Mouse (Mus musculus): ENCODE results near the gene Dhx37.

The Dhx37 gene

DNA sequence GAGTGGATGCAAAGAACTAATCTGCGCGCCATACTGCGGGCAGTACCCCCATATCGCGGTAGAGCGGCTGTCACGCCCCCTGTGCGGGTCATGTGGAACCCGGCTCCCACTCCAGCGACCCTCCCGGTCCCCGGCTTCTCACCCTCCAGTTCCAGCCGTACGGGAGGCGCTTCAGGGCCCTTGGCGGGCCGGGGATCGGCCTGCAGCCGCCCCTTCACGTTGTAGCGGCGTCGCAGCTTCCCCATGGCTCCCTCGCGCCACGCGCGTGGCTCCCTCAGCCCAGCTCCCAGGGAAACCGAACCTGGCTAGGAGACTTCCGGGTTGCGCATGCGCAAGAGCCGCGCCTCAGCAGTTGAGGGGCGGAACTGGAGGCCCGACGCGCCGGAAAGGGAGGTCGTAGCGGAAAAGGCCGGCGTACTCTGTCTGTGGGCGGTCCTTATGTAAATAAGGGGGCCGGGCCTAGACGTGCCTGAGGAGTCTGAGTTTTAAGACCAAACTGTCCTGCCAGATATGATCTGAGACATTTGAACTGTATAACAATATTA lies at the start of gene Dhx37:
Gene Dhx37 (minus strand): TSS at position 329 of the 545 bp plus-strand sequence.
- peak; percentile 95 to 96 for DNase-seq

DNA sequence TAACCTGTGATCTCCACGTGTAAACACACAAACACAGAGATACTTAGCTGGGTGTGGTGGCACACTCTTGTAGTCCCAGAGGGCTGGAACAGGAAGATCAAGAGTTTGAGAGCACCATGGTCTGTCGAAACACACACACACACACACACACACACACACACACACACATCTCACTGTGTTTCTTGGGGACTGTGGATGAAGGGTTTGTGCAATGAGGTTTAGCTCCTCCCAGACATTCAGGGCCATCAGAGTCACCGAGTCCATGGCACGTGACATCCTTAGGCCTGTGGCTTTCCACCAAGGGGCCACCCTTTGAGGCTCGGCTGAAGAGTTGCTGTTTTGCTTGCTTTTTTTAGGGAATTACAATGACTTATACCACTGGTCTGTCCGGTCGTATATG lies 48.6 kb upstream of the Dhx37 start:
- no peak for DNase-seq

DNA sequence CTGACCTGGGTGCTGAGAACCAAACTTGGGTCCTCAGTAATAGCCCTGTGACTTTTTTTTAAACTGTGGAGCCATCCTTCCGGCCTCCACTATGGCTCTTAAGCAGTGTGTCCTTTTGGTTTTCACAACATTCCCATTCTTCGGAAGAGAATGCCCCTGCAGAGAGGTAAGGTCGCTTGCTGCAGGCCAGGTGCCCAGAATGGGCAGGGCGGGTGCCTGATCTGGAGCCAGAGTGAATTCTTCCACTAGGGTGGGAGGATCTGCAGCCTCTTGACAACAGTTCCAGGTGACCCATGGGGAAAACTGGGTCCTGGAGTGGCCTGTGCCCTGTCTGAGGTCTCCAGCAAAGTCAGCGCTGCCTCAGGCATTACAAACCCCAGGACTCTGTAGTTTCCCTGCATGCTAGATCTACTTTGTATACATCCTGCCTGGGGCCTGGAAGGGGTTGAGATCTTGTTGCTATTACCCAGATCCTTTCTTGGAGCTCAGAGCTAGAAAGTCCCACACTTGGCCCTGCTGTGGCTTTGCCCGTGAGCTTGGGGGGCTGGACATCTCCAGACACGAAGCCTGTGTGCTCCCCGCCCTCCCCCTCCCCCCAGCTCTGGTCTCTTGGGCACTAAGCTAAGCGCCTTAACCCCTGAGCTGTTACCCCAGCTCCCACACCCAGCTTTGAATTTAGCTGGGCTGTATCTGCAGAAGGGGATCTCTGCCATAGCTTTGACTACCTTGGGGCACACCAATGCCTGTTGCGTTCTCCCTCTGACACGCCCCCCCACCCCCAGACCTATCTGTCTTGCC lies 46.7 kb upstream of the Dhx37 start:
- no peak for DNase-seq

DNA sequence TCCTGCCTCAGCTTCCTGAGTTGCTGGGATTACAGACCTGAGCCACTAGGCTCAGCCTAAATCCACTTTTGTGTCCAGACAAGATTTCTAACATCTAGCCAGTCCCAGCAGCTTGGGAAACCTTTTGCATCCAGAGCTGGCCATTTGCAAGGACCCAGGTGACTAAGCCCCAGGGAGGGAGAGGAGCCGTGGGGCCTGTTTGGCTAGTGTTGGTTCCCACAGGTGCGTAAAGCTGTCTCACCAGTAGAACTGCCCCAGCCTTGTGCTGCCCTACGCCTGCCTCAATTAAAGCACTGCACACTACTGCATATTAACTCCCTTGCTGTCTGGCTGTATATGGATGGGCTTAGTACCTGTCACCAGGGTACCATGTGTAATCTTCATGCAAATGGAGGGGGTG lies 45.5 kb upstream of the Dhx37 start:
- DNase-seq: no peak

DNA sequence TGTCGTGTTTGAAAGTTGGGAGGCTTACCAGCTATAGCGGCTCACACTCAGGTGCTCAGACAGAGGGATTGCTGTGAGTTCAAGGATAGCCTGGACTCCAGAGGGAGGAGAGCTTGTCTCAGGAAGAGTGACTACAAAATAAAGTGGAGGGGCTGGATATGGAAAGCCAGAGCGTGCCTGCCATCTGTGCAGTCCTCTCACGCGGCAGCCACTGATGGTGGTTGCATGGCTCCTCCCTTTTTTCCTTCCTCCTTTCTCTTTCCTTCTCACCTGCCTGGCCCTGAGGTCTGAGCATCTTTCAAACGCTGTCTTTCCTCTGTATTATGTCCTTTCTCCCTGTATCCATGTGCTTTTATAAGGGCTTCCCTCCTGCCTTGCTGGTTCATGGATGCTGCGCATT lies 44.1 kb upstream of the Dhx37 start:
- no peak for DNase-seq

DNA sequence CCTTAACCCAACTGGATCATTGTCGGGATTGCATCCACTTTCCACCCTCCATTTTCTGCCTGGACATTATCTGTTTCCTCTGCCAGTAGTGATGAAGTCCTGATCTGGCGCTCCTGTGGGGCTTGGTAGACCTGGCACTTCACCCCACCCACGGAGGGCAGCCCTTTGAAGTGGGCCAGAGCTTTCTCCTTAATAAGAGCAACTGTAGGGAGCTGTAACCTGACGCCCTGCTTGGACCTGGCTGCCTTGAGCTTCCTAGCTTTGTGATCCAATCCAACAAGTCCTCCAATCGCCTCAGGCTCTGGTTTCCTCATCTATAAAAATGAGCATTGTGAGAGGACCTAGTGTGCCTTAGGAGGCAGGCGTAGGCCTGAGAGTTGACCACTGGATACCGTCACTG lies 43.6 kb upstream of the Dhx37 start:
- no peak for DNase-seq

DNA sequence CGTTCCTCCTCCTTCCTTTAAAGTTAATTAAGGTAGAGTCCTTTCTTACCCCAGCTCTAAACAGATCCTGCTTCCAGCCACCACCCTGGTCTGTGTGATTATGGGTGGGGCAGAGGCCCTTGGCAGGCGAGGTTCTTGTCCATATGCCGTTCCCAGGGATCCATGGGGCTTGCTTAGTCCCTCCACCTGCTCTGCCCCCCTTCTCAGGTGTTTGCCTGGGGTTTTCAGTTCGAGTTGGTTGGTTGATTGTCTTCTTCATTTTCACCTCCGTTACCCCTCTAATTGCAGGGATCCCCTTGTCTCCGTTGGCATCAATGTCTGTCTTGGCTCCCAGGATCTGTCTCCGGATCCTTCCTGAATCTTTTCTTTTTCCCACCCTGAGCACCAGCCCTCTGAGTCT lies 42.9 kb upstream of the Dhx37 start:
- DNase-seq: peak; percentile 60 to 66

DNA sequence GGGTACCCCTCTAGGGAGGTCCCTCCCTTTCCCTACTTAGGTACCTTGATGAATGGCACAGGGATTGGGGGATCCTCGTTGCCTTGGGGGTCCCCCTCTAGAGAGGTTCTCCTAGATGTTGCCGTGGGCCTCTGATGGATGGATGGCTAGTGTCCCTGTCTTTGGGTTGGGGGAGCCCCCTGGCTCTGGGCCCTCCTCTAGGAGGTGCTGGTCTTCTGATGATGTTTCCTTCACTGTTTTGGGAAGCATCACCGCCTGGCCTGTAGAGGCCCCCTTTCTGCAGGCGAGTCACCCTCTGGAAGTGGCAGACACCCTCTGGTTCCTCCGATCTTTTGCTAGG lies 42.3 kb upstream of the Dhx37 start:
- peak; percentile 70 to 75 for DNase-seq

DNA sequence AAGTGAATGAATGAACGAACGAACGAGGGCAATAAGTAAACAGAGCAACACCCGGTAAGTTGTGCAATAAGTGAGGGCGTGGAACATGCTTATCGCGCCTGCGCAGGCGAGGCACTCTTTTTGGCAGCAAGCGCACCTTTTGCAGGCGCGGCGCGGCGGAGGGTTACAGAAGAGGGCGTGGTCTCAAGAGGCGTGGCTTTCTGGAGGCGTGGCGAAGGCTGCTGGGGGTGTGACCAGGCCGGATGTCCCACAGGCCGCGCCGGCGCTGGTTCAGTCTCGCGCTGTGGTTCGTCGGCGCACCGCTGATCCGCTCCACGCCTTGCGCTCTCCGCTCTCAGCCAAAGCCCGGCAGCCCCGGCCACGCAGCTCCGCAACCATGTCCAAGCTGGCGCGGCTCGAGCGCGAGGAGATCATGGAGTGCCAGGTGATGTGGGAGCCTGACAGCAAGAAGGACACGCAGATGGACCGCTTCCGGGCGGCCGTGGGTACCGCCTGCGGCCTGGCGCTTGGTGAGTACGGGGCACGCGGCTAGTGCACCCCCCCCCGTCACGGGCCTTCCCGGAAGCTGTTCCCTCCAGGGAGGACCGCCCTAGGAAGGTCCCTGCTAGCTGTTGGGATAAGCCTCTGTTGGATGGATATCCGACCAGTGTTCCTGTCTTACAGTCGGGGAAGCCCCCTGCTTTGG lies 41.8 kb upstream of the Dhx37 start, which contains the start of gene Aacs:
Gene Aacs (plus strand): TSS at position 214 of the 685 bp plus-strand sequence.
- peak; percentile 98 to 99 for DNase-seq

DNA sequence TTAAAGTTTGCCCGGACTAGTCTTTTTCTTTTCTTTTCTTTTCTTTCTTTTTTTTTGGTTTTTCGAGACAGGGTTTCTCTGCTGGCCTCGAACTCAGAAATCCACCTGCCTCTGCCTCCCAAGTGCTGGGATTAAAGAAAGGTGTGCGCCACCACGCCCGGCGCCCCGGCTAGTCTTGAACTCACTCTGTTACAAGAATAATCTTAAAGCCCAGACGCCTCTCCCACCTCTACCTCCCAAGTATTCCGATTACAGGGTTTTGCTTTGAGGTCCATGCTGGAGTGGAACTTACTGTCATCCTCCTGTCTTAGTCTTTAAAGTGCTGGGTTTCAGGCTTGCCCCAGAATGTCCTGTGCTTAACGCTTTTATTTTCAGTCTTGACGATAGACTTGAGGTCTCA lies 41.1 kb upstream of the Dhx37 start:
- DNase-seq: no peak

DNA sequence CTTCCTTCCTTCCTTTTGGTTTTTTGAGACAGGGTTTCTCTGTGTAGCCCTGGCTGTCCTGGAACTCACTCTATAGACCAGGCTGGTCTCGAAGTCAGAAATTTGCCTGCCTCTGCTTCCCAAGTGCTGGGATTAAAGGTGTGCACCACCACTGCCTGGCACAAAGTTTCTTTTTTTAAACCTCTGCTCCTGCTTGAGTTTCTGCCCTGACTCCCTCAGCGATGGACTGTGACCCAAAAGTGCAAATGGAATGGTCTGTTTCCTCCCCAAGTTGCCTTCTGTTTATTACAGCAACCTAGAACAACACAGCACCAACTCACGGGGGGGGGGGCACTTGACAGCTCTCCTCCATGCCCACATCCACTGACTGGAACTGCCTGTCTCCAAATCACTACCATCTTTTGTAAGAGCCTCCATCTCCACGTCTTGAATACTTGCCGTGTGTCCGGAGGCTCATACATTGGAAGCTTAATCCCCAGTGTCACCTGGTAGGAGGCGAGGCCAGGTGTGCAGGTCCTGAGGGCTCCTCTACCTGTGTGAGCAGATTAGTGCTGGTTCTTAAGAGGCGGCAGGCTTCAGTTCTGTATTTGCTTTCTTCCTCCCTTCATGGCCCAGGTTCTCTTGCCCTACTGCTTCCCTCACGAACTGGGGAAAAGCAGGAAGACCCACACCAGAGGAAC lies 39.0 kb upstream of the Dhx37 start:
- no peak for DNase-seq

DNA sequence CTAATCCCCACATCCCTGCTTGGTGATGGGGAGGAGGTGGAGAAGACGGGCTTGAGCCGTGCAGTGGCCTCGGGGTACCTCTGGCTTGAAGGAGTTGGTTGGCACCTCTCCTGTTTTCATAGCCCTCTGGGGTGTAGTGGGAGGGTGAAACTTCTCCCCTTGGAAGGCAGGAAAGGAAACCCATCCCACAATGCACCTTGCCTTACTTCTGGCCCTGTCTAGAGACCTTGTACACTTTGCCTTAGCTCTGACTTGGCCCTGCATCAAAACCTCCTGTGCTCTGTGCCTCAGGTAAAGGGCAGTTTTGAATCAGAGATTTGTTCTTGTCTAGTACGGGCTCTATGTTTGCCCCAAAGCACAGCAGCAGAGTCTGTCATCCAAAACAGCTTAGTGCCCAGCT lies 36.8 kb upstream of the Dhx37 start:
- DNase-seq: no peak

DNA sequence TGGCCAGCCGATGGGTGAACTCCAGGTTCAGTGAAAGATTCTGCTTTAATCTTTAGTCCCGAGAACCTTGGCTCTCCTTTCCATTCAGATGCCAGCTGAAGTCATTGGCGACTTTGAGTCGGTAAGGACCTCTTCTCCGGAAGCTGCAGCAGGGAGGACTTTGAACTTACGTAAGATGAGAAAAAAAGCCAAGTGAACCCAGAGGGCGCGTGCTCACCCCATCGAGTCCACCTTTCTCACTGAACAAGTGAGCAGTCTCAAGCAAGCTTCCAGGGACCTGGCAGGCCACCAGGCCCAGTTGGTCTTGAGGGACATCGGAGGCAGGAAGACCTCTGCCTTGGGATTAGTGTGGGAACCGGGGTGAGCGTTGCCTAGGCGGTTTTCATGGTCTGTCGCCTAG lies 33.3 kb upstream of the Dhx37 start:
- DNase-seq: peak in 1 of 2 experiments; percentile 26

DNA sequence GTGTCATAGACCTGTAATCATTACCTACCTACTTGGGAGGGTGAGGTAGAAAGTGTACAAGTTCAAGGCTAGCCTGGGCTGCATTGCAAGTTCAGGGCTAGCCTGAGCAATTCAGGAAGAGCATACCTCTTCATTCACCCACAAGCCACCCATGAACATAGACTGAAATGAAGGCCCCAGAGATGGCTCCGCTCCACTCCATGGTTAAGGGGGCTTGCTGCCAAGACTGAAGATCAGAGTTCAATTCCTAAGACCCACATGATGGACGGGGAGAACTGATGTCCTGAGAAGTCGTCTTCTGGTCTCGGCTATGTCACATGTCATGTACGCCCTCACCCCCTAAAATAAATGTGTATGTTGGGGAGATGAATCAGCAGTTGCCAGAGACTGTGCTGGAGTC lies 32.6 kb upstream of the Dhx37 start:
- no peak for DNase-seq

DNA sequence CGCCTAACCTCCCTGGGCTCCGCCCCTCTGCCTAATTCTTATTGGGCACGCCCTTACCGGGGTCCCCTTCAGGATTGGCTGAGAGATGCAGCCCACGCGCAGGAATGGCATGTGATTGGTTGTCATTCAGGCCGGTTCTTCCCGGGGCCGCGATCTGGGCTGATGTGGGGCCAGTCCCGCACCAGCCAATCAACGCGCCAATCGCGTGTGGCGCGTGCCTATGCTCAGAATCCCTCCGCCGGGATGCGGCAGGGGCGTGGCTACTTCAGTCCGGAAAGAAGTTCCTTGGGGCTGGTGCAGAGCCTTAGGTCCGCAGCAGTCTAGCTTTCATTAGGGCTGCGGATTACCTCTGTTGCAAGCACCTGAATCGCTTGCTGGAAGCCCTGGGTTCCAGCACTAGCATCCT lies 31.8 kb upstream of the Dhx37 start:
- peak; percentile 95 to 96 for DNase-seq

DNA sequence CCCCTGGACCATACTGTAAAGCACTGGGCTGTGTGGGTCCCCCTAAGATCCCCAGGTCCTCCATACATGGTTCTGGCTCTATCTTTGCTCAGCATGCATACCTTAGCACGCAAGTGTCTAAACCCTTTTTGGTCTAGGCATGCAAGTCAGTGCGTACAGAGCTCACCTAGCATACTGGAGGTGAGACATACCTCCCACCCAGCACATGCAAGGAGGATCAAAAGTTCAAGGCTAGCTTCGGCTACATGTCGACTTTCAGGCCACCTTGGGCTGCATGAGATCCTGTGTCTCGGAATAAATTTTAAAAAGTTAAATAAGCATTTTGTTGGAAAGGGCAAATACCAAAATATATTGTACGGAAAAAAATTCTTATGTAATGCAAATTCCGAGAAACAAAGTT lies 31.3 kb upstream of the Dhx37 start:
- no peak for DNase-seq

DNA sequence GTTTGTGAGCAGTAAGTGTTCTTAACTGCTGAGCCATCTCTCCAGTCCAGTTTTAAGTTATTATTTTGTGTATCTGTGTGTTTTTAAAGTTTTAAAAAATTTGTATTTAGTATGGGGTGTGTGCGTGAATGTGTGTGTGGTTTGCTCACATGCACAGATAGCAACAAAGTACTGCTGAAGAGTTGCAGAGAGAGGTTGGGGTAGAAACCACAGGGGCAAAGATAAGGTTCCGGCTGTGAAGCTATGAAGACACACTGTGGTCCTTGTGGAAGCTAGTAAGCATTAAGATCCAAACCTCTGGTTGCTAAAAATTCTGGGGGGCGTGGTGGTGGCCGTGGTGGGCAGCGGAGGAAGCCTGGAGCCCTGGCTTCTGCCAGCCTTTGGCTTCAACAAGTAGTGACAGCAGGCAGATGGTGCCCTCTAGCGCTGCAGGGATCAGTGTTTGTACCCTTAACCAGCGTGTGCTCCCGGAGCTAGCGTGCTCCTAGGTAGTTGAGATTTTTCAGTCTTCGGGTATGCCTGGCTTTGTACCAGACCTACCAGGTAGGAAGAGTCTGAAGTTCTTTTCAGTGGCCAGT lies 28.0 kb upstream of the Dhx37 start:
- DNase-seq: peak; percentile 59 to 64

DNA sequence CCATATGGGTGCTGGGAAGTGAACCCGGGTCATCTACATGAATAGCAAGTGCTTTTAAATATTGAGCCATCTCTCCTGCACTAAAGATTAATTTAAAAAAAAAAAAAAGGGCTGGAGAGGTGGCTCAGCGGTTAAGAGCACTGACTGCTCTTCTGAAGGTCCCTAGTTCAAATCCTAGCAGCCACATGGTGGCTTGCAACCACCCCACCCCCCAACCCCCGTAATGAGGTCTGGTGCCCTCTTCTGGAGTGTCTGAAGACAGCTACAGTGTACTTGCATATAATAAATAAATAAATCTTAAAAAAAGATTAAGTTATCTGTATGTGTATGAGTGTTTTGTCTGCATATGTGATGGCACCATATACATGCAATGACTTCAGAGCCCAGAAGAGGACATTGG lies 26.7 kb upstream of the Dhx37 start:
- no peak for DNase-seq

DNA sequence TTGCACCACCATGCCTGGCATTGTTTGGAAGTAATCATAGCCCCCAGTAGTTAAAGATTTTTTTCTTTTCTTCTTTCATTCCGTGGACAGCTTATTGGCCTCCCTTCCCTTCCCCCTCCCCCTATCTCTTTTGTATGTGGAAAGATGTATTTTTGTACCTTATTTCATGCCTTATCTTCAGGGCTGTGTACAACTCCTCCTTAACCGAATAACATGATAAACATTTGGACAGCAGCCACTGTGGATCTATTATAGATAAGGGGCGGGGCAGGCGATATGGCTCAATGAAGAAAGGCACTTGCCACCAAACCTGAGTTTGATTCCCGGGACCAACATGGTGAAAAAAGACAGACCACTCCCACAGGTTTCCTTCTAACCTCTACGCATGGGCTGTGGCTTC lies 23.6 kb upstream of the Dhx37 start:
- DNase-seq: no peak

DNA sequence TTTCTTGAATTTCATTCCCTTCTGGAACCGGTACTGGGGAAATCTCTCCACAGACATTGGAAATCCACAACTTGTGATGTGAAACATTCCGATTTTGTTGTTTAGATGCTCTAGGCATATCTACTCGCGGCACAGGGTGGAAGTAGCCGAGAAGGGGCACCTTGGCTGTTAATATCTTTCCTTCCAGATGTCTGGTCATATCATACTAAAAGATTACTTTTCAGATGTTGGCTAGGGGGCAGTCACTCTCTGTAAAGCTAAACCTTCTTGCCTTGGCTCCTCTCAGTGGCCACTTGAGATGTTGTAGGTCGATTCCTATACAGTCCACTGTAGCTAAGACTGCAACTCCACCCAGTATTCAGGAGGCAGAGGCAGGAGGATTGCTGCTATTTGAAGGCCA lies 22.2 kb upstream of the Dhx37 start:
- no peak for DNase-seq

DNA sequence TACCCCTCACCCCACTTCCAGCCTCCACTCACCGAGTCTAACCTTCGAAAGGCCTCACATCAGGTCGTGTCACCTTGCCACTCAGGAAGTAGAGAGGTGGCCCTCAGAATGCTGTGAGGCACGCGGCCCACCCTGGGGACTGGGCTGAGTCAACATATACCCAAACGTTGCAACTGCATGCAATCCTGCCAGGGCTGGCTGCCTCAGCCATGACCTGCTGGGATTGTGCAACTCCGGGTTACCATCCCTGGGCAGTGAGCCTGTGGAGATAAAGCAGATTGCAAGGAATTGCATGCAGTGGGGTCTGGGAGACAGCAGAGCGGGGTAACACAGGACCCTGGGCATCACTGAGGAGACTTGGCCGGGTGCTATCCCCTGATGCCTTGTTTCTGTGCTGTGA lies 18.7 kb upstream of the Dhx37 start:
- DNase-seq: no peak

DNA sequence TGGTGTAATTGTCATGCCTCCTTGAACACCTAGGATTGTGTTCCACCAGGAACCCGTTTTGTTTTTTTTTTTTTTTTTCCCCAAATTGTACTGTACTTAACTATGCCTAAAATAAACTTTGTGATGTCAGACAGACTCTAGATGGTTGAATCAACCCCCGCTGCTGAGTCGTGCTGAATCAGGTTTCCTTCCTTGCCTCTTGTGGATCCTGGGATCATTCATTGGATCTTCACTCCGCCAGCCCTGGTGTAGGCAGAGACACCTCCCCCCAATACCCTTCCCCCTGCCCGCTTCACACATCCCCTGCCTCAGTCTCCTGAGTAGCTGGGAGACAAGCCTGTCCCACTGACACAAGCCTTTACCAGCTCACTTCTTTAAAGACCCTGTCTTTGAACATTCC lies 15.4 kb upstream of the Dhx37 start:
- no peak for DNase-seq

DNA sequence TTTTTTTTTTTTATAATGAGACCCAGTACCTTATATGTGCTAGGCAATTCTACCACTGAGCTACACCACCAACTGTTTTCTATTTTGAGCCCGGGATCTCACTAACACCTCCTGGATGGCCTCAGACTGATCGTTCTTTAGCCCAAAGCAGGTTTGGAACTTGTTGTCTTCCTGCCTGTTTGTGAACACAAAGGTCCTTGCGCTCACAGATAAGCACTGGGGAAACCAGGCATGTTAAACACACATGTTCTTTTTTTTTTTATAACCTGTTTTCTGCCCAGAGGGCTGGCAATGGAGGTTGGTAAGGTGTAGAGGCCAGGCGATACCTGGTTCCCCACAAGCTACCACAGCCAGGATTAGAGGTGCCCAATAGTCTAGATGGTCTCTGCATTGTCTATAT lies 14.7 kb upstream of the Dhx37 start:
- no peak for DNase-seq
